Mouse (Mus musculus) embryonic facial prominence, embryonic 11.5 days (tissue): ENCODE measurements at regions not wholly inside any gene's neighbourhood (a gene's known extent, or its start where the extent isn't known, plus 50 kb on each side); places are given as distances from the start of the nearest gene placed in this dataset.

Source experiments
- ATAC-seq: fragments of 200-750 bp; cut with Nextera tagmentation; replicated peaks from 2 replicates; pipeline ENCODE4 v1.8.0; 2017; ENCODE audit warnings: low read depth; ENCODE audit not compliant: insufficient number of reproducible peaks, low FRiP score, low TSS enrichment
- DNase-seq: peaks from one replicate; pipeline ENCODE4 v3.0.0-alpha.2; 2015; ENCODE audit warnings: low spot score
- H3K27ac ChIP-seq: fragments of 300-500 bp; sonication (generic); replicated peaks from 2 replicates; pipeline ENCODE4 v1.5.1; 2014; ENCODE audit warnings: mild to moderate bottlenecking, low read depth, low read length, control low read depth
- H3K27me3 ChIP-seq: fragments of 300-500 bp; sonication (generic); 2 replicates; pipeline ENCODE4 v1.6.1; 2014; ENCODE audit warnings: mild to moderate bottlenecking, low read length, moderate library complexity, mixed read lengths; ENCODE audit not compliant: control insufficient read depth, insufficient read depth
- H3K36me3 ChIP-seq: fragments of 300-500 bp; sonication (generic); replicated peaks from 2 replicates; pipeline ENCODE4 v1.6.1; 2014; ENCODE audit warnings: low read depth, mild to moderate bottlenecking, low read length, moderate library complexity, mixed read lengths; ENCODE audit not compliant: control insufficient read depth, insufficient read depth
- H3K4me1 ChIP-seq: fragments of 300-500 bp; sonication (generic); 2 replicates; pipeline ENCODE4 v1.6.1; 2014; ENCODE audit warnings: low read length, mixed read lengths; ENCODE audit not compliant: control insufficient read depth, insufficient read depth
- H3K4me2 ChIP-seq: fragments of 300-500 bp; sonication (generic); 2 replicates; pipeline ENCODE4 v1.6.1; 2014; ENCODE audit warnings: low read depth, mild to moderate bottlenecking, control low read depth, low read length, moderate library complexity
- H3K4me3 ChIP-seq: fragments of 300-500 bp; sonication (generic); 2 replicates; pipeline ENCODE4 v1.5.1; 2014; ENCODE audit warnings: low read depth, low read length, control low read depth
- H3K9ac ChIP-seq: fragments of 300-500 bp; sonication (generic); replicated peaks from 2 replicates; pipeline ENCODE4 v1.6.1; 2014; ENCODE audit warnings: mild to moderate bottlenecking, control low read depth, low read length
- H3K9me3 ChIP-seq: fragments of 300-500 bp; sonication (generic); replicated peaks from 2 replicates; pipeline ENCODE4 v1.6.1; 2016; ENCODE audit warnings: mild to moderate bottlenecking, low read length, inconsistent platforms, mixed read lengths; ENCODE audit not compliant: control insufficient read depth
- WGBS: fragments of 180-500 bp; shearing (Covaris S2); extraction: QIAGEN DNeasy Blood & Tissue Kit; methylation state at CpG from one replicate; pipeline ENCODE4 v1.1.7; 2014; 5-methylcytosine and 5-hydroxymethylcytosine counted together

DNA sequence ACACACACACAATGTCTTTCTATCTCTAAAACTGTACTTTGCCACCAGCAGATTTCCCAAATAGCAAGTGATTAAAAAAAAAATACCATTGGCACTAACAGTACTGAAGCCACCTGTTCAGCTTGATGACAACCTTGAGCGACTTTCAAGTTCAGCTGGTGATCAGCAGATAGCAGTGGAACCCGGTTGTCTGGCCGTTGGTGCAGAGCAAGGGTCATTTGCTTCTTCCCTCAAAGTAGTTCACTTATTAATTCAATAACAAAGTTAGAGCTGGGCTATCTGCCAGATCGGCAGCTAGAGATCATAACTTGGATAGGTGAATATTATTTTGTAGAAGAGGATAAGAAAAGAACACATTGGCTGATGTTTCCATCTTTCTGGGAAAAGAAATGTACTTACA, 180.5 kb downstream of the Rnd3 start:
- no peaks in the 10 kb centered on the region for H3K36me3 ChIP-seq
- no peak overlapping the region for H3K4me2 ChIP-seq
- no peak overlapping the region for H3K27ac ChIP-seq
- DNase-seq (no peak), ATAC-seq (no peak)
- no peaks in the 10 kb centered on the region for H3K9me3 ChIP-seq
- no peaks in the 10 kb centered on the region for H3K4me1 ChIP-seq
- H3K27me3 ChIP-seq, result no peaks in the 10 kb centered on the region
- WGBS, result 86% methylated on average over 4 of the region's 4 CpGs
- H3K9ac ChIP-seq, result no peak overlapping the region
- no peak overlapping the region for H3K4me3 ChIP-seq

DNA sequence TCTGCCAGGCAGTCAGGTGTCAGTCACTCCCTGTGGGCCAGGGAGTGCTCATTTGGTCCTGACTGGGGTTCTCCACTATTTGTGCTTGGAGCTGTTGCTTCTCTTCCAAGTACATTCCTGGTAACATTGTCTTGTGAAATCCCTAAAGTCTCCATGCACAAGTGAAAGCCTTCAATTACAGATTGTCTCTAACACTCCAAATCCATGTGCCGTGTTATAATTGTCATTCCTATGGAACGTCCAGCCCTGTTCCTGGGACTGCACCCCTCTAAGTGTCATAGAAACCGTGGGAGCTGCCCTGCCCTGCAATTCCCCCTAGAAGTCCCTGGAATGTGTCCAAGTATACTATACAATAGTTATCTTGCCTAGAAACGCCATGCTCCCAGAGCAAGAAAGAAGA, 181.1 kb downstream of the Rnd3 start:
- 75% methylated on average over 4 of the region's 4 CpGs for WGBS
- Histone ChIP-seq H3K4me3 (no peak overlapping the region), H3K27ac (no peak overlapping the region), H3K27me3 (no peaks in the 10 kb centered on the region), H3K4me1 (no peaks in the 10 kb centered on the region), H3K36me3 (no peaks in the 10 kb centered on the region), H3K9me3 (no peaks in the 10 kb centered on the region), H3K4me2 (no peak overlapping the region), H3K9ac (no peak overlapping the region)
- ATAC-seq (no peak), DNase-seq (no peak)

DNA sequence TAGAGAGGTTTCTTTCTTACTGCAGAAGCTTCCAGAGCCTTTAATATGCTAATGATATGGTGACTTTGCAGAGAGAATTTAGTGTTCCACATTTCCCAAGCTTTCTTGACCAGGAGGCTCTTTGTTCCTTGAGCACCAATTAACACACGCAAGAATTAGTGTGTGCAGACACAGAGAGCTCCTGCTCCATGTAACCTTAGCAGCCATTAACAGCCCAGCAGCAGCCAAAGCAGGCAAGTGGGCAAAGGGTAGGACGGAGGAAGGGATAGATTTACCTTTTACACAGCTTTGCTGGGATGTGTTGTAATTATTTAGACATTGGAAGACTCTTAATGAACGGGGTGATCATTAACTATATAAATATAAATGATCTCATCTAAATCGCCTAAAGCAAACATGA, 181.8 kb downstream of the Rnd3 start:
- Histone ChIP-seq H3K4me3 (no peak overlapping the region), H3K9me3 (no peaks in the 10 kb centered on the region), H3K27ac (no peak overlapping the region), H3K9ac (no peak overlapping the region), H3K4me2 (no peak overlapping the region), H3K4me1 (no peaks in the 10 kb centered on the region), H3K27me3 (no peaks in the 10 kb centered on the region), H3K36me3 (no peaks in the 10 kb centered on the region)
- DNase-seq (no peak), ATAC-seq (no peak)
- WGBS, result 71% methylated on average over 4 of the region's 4 CpGs

DNA sequence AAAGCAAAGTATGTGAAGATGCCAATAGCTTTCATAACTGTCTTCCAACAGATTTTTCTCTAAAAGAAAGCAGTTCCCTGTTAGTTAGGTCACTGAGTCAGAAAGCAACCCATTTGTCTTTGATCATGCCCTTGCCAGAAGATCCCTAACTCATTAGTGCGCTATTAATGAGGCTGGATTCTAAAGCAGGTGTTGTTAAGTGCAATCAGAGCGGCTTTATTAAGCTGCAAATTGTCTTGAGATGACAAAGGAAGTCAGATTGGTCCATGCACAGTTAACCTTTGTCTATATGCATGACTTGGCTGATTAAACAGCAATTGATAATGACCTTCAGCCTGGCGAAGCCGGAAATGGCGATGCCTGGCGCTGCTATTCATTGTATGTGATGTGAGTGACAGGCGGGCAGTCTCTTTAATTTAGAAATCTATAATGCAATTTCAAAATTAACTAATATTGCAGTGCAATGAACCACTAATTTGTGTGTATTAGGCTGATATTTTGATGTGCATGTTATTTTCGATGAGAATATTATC, 183.4 kb downstream of the Rnd3 start:
- ATAC-seq (no peak), DNase-seq (no peak)
- Histone ChIP-seq H3K36me3 (no peaks in the 10 kb centered on the region), H3K9me3 (no peaks in the 10 kb centered on the region), H3K4me1 (no peaks in the 10 kb centered on the region), H3K27ac (no peak overlapping the region), H3K4me3 (no peak overlapping the region), H3K4me2 (no peak overlapping the region), H3K27me3 (no peaks in the 10 kb centered on the region), H3K9ac (no peak overlapping the region)
- WGBS, result 68% methylated on average over 8 of the region's 8 CpGs

DNA sequence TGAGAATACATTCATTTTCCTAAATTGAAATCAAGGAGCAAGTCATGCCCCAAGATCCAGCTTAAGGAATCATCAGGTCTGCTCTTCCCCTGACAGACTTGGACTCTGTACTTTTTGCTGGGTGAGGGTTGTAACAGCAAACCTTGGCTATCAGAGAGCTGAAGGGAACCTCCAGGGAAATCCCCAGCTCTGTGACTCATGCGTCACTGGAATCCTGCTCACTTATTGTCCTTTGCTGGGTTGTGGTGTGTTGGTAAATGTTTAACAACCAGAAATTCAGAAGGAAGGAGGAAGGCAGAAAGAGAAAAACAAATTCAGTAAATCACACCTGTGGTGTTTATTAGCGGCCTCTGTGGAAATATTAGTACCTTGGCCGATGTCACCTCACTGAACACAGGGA, 184.8 kb downstream of the Rnd3 start:
- no peaks in the 10 kb centered on the region for H3K27me3 ChIP-seq
- no peaks in the 10 kb centered on the region for H3K9me3 ChIP-seq
- no peaks in the 10 kb centered on the region for H3K36me3 ChIP-seq
- 93% methylated on average over 3 of the region's 3 CpGs for WGBS
- no peak for DNase-seq
- no peak overlapping the region for H3K9ac ChIP-seq
- no peak overlapping the region for H3K4me2 ChIP-seq
- no peak overlapping the region for H3K27ac ChIP-seq
- no peak for ATAC-seq
- H3K4me3 ChIP-seq, result no peak overlapping the region
- no peaks in the 10 kb centered on the region for H3K4me1 ChIP-seq

DNA sequence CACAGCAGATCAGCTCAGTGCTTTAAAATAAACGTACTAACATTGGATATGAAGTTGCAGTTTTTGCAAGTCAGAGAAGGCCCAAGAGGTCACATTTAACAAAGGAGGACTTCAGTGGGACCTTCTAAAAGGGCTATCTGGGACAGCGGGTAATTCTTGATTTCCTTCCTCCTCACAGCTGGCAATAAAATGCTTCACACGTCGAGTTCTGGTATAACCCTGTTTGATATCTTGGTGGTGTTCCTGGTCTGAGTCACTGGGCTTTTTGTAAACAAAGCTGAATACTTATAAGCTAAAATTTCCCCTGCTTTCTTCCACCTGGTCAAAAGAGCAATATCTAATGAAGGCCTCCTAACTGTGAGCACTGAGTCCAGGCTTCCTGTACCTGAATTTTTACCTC, 187.9 kb downstream of the Rnd3 start:
- Histone ChIP-seq H3K36me3 (no peaks in the 10 kb centered on the region), H3K4me1 (no peaks in the 10 kb centered on the region), H3K27me3 (no peaks in the 10 kb centered on the region), H3K9ac (no peak overlapping the region), H3K27ac (no peak overlapping the region), H3K9me3 (no peaks in the 10 kb centered on the region), H3K4me3 (no peak overlapping the region), H3K4me2 (no peak overlapping the region)
- no peak for ATAC-seq
- WGBS, result 60% methylated on average over 4 of the region's 4 CpGs
- no peak for DNase-seq

DNA sequence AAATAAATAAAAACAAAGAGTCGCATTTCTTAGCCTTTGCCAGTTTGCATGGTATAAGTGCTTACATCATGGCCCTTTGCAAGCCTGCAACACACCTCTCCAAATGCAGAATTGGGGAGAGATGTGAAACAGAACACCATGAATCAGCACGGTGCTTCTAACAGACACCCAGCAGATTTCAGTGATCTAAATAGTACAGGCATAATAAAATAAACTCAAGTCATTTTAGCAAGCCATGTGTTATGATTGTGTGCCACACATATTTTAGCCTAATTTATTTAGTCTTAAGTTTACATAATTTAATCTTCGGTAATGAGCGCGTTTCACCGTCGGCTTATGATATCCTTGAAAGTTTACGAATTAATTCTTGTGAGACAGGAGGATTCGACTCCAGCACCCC, 189.6 kb downstream of the Rnd3 start:
- no peaks in the 10 kb centered on the region for H3K27me3 ChIP-seq
- H3K9me3 ChIP-seq, result no peaks in the 10 kb centered on the region
- no peak for ATAC-seq
- H3K4me3 ChIP-seq, result no peak overlapping the region
- no peak overlapping the region for H3K9ac ChIP-seq
- WGBS, result 83% methylated on average over 9 of the region's 9 CpGs
- no peak for DNase-seq
- no peaks in the 10 kb centered on the region for H3K4me1 ChIP-seq
- H3K4me2 ChIP-seq, result no peak overlapping the region
- no peak overlapping the region for H3K27ac ChIP-seq
- H3K36me3 ChIP-seq, result no peaks in the 10 kb centered on the region

DNA sequence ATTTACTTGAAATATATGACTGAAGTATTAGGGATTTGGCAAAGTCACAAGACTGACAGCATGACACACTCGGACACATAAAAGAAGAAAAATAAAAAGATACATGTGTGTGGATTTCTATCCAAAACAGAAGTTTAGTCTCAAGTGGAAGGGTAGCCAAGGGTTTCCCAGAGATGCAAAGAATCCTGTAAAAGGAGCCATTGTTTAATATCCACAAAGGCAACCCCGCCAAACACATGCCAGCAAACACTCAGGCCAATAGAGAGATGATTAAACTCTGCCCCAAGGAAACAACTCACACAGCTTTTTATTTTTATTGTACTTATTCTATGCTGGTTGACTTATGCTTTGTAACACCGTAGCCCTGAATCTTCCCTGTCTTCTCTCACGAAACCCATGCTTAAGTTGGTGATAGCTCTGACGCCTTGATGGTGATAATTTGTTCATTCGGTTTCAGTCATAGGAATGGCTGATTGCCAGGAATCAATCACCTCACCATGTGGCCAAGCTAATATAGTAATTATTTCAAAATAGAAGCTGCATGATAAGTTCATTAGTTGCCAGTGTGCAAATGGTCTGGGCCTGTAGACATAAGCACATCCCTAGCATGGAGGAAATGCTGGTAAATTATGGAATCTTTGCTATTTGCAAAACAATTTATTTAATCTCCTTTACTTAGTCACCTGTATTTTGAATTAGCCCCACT, 194.4 kb downstream of the Rnd3 start:
- no peaks in the 10 kb centered on the region for H3K4me1 ChIP-seq
- H3K9ac ChIP-seq, result no peak overlapping the region
- DNase-seq, result no peak
- no peak overlapping the region for H3K4me2 ChIP-seq
- no peak overlapping the region for H3K27ac ChIP-seq
- H3K9me3 ChIP-seq, result no peaks in the 10 kb centered on the region
- 72% methylated on average over 6 of the region's 6 CpGs for WGBS
- ATAC-seq, result no peak
- no peaks in the 10 kb centered on the region for H3K27me3 ChIP-seq
- no peak overlapping the region for H3K4me3 ChIP-seq
- no peaks in the 10 kb centered on the region for H3K36me3 ChIP-seq
